Mouse (Mus musculus) brain, embryonic 14.5 days (tissue): ENCODE results near the gene Nagpa.

Experiments
- CTCF ChIP-seq: fragments of 200-500 bp; IDR thresholded peaks from 2 replicates; pipeline ENCODE4 v1.5.1; 2012; ENCODE audit warnings: inconsistent platforms, mild to moderate bottlenecking, moderate library complexity, borderline replicate concordance; ENCODE audit not compliant: insufficient read depth, insufficient read length; ENCODE audit errors: extremely low read depth
- POLR2A ChIP-seq: fragments of 200-500 bp; IDR thresholded peaks from 2 replicates; pipeline ENCODE4 v1.6.1; 2012; ENCODE audit warnings: mild to moderate bottlenecking, inconsistent platforms, borderline replicate concordance; ENCODE audit not compliant: poor library complexity, insufficient read depth, insufficient read length, severe bottlenecking; ENCODE audit errors: extremely low read depth

- no peak for TF ChIP-seq POLR2A
- no peak for TF ChIP-seq CTCF
These were observed 31.2 kb downstream of the Nagpa start for GRCm38 (mm10) chr16:5172636-5173035.
